Mouse (Mus musculus): ENCODE results near the gene Rybp.

Gene Rybp

DNA sequence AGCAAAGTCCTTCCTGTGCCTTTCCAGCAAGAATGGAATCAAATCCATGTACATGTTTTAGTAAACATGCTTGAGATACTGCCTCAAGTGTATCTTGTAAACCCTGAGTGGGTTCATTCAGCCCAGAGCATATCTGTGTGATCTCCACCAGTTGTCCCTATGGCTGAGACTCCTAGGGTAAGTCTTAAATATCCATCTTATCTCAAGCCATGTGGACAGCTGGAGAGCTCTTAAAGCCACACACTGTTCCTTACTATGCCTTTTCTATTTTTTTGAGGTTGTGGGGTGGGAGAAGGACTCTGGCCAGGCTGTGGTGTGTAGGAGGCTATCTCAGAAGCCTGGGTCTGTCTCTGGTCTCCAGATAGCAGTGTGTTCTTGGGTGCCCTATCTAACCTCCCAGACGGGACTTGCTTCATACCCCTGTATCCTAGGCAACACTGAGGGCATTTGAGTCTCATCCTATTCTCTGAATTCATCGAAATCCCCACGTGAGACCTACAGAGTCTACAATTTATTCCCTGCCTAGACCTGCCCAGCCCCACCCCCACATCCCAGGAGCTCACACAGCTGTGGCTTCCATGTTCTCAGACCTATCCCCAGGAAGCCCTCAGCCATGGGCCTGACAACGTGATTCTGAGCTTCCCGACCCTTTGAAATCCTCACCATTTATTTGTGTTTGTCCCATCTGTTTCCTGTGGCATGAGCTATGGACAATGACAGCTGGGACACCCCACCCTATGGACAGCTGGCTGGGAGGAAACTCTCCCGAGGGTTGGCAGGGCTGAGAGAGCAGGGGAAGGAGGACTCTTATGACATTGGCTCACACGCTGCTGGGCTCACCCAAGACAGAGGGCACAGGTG lies 98.2 kb downstream of the Rybp start:
- peak; percentile 31 for DNase-seq (ENCODE audit: low spot score)

DNA sequence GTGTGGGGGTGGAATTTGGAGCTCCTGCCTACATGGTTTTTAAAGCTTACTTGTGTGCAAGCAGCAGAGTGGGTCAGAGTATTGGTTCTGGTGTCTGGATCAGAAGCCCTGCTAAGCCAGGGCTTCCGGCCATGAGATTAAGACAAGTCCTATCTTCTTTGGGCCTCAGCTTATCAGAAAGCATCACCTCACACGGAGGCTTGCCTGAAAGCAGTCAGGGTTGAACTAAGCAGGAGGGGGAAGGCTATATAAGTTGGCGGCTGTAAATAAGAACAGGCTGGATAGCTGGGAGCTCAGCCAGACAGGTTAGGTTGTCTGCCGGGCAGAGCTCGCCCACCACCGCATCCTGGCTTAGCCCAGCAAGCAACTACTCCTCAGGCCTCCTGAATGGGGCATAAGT lies 99.5 kb downstream of the Rybp start:
- DNase-seq (ENCODE audit: low spot score), result no peak

DNA sequence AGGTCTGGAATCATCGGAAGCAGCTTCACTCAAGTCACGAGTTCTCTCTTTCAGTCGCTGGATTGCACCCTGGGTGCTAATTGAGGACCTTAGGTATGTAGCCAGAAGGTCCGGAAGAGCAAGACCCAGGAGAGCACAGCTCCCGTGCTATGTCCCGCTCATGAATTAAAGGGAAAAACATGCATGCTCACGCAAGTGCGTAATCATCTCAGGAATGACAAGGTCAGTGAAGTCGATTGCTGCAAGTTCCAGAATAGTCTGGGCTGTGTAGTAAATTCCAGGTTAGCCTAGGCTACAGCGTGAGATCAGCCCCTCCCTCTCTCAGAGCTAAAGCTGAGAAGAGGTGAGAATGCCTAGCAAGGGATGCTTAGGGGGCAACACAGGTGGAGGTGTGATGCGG lies 100.5 kb downstream of the Rybp start:
- no peak for DNase-seq (ENCODE audit: low spot score)

DNA sequence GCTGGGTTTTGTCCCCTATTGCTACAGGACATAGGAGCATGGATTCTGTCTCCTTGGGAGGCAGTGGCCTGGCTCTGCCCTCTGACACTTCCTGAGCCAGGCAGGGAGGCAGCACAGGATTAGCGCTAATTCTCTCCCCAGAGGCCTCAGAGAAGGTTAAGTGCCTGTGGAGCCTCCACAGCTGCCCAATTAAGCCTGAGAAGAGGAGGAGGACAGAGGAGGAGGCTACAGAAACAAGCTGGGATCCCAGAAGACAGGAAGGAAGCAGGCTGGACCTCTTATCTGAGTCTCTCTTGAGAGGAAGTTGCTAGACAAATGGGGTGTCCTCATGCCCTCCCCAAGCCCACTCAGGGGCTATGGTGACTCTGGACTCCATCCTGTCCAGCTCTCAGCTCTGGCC lies 101.8 kb downstream of the Rybp start:
- no peak for DNase-seq (ENCODE audit: low spot score)

DNA sequence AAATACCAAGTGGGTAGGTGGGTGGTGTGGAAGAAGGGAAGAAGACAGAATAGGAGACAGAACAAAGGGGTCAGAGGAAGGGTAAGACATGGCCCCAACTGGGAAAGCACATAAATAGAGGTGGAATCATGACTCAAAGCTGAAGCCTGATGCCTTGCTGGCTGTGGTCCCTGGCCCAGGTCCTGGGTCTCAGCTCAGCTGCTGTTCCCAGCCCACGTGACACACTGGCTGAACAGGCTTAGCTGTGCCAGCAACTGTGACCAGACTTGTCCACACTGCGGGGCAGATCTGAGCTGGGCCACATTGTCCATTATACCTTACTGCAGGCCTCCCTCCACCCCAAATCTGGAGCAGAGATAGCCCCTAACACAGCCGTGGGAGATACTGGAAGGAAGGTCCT lies 103.9 kb downstream of the Rybp start:
- no peak for DNase-seq (ENCODE audit: low spot score)

DNA sequence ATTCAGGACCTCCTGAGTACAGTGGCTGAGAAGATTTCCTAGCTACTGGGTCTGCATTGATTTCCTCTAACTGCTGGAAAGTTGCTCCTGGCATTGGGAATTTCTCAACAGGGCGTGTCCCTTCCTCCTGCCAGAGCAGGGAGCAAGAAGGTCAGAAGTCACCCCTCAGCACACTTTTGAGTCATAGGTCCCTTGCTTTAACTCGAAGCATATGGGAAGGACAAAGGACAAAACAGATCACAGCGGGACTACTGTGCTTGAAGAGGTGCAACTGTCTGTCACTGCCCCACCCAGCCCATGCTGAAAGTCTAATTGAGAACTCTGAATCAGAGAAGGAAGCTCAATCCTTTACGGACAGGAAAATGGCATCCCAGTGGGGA lies 106.4 kb downstream of the Rybp start:
- no peak for DNase-seq (ENCODE audit: low spot score)

DNA sequence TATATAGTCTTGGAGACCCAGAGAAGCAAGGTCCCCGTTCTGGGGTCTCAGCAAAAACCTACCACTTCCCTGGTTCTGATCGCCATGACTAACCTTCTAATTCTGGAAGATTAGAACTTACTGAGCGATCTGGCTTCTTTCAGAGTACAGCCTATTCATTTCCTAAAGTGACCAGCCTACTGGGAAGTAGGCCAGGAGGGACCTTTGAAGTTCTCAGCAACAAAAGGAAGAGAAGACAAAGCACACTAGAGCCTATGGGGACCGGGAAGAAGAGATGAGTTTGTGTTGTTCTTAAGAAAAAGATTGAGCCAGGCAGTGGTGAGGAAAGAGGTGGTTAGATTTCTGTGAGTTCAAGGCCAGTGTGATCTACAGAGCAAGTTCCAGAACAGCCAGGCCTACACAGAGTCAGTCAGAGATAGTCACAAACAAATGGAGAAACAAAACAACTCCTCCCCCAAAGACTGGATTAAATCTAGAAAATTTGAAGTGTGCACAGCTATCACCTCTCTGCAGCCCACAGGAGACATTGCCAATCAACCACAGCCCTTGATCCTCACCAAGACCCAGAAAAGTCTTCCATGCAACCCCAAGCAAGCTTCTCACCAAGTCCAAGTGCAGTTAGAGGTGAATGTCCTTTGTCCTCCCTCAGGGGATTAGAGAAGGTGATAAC lies 106.9 kb downstream of the Rybp start:
- no peak for DNase-seq (ENCODE audit: low spot score)

DNA sequence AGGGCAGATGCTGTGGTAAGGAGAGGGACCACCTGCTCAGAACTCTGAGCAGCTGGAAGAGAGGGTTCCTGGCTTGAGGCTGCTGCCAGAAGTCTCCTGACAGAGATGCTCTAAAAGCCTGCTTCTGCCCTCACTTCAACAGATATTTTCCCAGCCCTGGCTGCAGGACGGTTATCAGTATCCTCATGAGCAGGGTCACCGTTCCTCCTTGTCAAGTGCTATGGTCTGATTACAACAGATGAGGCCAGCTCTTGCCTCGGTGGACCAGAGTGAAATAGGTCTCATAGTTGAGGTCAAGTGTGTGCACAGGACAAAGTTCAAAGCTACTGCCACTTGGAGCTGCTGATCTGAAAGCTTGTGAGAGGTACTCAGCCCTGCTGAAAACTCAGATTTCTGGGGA lies 108.5 kb downstream of the Rybp start:
- DNase-seq (ENCODE audit: low spot score), result peak; percentile 24
